Mouse (Mus musculus): ENCODE results near the gene Prr5l. TPM values are rescaled to one million over a fixed set of nuclear protein-coding genes. Genes with fewer than 3 reads are reported as not detected.

The Prr5l gene
- 1 to 10 TPM; 1.3 to 3.6 TPM for total RNA-seq (2023)

DNA sequence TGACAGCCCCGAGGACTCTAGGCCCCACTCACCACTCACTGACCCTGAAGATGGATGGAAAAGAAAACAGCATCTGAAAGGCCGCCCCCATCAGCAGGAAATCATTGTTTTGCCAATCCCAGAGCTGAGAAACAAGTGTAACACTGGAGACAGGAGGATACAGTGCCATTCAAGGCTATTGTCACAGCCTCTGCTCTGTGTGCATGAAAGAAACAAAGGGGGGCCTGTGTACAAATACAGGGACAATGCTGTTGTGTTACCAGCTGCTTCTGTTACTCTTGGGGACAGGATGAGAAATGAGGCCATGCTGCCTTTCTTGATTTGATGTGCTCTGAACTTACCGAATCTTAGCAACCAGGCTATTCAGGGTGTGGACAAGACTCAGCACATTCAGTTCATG, at the start of gene Prr5l:
TSS of gene Prr5l (minus strand) at position 30 of the 400 bp plus-strand sequence.

DNA sequence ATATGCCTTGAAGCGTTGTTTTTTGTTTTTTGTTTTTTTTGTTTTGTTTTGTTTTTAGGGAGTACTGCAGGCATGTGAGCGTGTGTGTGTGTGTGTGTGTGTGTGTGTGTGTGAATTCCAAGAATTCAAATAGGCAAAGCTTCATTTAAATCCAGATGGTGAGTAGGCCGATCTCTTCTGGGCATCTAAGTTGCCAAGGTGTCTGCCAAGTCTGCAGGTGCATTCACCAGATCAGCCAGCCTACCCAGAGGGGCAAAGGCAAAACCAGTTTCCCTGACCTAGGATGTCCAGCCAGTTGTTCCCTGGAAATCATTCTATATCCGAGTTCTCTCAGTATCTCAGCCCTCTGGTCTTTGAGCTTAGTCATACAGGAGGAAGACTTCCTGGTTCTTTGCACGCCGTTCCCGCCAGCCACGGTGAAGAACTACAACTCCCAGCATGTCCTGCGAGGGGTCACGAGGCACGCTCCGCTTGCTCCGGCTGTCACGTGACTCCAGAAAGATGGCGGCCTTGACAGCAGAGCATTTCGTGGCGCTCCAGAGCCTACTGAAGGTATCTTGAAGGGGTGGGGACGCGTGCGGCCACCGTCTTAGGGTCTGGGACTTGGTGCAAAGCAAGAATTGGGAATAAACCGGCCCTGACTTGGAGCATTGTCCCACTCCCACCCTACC, 3.1 kb upstream of the Prr5l start, which contains the start of gene Commd9:
TSS of gene Commd9 (plus strand) at position 480 of the 671 bp plus-strand sequence.

DNA sequence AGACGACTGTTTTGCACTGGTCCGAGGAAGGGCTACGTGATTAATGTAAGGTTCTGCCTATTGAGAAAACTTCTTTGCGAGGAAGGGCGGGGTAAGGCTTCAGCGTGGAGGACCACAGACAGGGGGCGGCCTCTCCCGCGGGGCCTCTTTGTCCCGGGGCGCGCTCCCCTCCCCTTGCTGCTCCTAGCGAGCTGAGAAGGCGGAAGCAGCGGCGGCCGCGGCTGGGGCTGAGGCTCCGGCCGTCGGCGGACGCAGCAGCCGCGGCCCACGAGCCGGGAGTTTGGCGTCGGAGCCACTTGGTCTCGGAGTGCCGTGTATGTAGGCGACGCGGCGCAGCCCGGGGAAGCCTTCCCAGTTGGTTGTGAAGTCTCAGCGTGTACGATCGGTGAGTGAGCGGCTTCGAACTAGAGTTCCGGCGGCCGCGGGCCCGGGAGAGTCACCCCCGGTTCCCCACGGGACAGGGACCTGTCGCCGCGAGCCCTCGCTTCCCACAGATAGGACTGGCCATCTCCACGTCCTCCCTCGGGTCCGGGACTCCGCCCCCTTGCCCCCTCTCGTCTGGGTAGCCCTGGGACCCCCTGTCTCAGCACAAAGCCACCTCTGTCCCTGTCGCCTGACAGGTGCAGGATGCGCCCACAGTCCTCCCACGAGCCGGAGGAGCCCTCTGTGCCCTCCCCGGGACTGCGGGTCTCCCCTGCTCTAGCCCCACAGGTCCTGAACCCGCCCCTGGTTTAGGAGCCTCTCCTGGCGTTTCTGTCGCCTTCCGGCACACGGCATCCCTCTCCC, 204.4 kb downstream of the Prr5l start, which contains the start of gene Traf6:
TSS of gene Traf6 (plus strand) at position 194 of the 786 bp plus-strand sequence.

Other genes with a start within 250 kb of the Prr5l start
- not detected for gene Rag1, start 233.5 kb downstream of the Prr5l start, total RNA-seq (2023)
- gene B230118H07Rik, start 233.5 kb downstream of the Prr5l start, total RNA-seq (2023), result 1 to 10 TPM; 1.2 to 2.3 TPM
- 10 to 100 TPM; 51.6 to 54.0 TPM for gene Traf6, start 204.6 kb downstream of the Prr5l start, total RNA-seq (2023)
- gene Commd9, start 3.2 kb upstream of the Prr5l start, total RNA-seq (2023), result 10 to 100 TPM; 19.4 to 19.9 TPM

Data from T-cell, adult 66 days (primary cell).